Mouse (Mus musculus): Measurements from ENCODE around the gene Pbx3.

DNA sequence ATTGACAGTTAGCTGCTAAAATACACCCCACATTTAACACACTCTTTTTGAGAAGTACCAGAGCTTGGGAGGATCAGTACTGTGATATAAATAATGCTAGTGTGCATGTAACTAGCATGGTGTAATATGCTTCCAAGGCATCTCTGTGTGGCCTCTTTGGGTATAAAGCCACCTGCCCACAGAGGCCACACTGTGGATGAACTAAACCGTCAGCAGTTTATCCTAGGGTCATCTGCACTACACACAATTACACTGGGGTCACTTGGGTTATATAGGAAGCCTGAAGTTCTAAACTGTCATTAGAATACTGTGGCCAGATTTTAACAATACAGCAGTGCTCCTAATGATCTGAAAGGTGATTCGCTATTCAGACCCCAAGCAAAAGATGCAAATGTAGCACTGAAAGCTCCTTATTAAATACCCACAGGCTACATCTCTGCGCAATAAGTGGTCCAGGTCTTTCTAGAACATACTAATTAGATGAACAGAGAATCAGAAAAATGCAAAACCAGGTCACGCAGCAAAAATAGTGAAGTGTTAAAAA, 133.6 kb downstream of the Pbx3 start:
- TF ChIP-seq CTCF (IDR thresholded peaks at IDR 0.05; ENCODE audit: control insufficient read depth, insufficient read depth, insufficient read length) (no peak), USF1 (IDR thresholded peaks at IDR 0.05; ENCODE audit: low read depth) (no peak), MYOD1 (IDR thresholded peaks at IDR 0.05; ENCODE audit: control insufficient read depth, insufficient read length, low read depth) (no peak)
